Mouse (Mus musculus) neural tube, embryonic 10.5 days (tissue): ENCODE measurements around the gene Gm7075.
"Not testable (repeated sequence)": the region's sequence is repeated elsewhere in the genome, so short reads cannot be mapped to it uniquely, and the experiment has no call there.

Experiments used
- DNase-seq: peaks from one replicate; pipeline ENCODE4 v3.0.0-alpha.2; 2017; ENCODE audit warnings: low spot score; ENCODE audit errors: extremely low spot score

Gm7075 gene

GRCm38 (mm10) chr10:63422736-63422992 lies 1.1 kb upstream of the Gm7075 start:
- DNase-seq, result no peak

DNA sequence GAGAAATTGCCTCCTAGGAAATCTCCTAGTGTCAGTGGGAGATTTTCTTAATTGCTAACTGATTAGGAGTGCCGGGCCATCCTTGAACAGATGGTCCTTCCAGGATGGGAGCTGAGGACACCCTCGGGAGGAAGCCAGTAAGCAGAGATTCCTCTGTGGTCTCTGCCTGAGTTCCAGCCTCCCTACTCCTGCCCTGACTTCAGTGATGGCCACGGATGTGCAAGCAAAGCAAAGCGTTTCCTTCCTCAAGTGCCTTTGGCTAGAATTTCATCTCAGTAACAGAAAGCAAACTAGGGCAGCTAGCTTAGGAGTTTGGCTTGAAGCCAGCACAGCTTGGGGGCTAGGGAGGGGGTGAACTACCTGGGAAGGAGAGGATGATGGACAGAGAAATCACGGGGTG lies 4.5 kb downstream of the Gm7075 start:
- DNase-seq, result no peak

DNA sequence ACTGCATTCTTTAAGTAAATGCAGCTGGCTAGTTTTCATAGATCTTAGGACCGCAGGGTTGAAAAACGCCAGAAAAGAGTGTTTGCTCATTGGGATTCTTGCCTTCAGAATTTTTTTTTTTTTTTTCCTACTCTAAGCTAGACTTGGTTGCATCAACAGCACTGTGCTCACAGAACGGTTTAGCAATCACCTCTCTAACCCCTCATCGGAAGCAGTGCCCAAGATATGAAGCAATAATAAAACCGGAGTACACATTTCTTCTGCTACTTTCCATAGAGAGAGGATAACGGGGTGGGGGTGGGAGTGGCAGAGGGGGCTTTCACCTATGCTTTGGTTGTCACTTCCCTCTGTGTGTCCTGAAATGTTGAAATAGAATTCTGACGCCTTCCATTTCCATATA lies 5.7 kb downstream of the Gm7075 start:
- no peak for DNase-seq

- DNase-seq, result no peak
Measured at GRCm38 (mm10) chr10:63415287-63415686, 6.3 kb downstream of the Gm7075 start.

DNA sequence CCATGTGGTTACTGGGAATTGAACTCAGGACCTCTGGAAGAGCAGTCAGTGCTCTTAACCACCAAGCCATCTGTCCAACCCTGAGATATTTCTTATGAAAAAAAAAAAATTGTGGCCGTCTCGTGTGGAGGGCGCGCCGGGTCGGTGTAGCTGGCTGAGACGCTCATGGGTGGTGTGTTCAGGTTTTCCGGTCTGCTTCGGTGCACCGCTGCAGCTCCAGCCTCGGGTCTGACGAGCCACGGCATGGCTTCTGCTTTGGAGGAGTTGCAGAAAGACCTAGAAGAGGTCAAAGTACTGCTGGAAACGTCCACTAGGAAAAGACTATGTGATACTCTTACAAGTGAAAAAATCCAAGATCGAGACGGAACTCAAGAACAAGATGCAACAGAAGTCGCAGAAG lies 8.8 kb downstream of the Gm7075 start:
- no peak for DNase-seq

GRCm38 (mm10) chr10:63411674-63412073 lies 9.9 kb downstream of the Gm7075 start:
- DNase-seq, result not testable (repeated sequence)

DNA sequence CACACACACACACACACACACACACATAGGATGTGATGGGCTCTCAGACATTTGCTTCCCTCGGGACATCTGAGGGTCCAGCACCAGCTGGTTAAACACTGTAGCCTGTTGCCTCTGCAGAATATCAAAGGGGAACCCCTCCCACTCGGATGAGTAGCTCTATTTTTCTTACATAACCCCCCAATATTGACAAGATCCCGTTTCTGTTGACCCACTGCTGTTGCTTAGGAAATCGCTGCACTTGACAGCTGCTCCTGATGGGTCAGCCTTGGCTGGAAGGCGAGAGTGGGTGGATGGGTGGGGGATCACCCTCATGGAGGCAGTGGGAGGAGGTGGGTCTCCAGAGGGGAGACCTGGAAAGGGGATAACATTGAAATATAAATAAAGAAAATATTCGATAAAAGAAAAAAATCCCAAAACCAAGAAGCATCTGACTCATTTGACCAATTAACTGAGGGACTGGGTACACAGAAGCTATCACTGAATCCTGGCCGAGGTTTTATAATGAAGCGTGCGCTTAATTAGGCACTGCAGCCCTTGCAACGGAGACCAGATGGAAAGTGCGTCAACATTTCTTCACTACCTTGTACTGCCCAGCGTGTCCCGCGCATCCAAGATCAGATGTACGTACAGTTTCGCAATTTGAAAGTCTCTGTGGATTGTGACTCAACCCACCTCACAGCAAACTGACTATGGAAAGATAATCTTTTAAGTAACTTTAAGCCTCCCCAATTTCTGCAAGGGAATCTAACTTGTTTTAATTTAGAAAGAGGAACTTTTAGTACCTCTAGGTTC lies 11.2 kb downstream of the Gm7075 start:
- DNase-seq, result no peak

DNA sequence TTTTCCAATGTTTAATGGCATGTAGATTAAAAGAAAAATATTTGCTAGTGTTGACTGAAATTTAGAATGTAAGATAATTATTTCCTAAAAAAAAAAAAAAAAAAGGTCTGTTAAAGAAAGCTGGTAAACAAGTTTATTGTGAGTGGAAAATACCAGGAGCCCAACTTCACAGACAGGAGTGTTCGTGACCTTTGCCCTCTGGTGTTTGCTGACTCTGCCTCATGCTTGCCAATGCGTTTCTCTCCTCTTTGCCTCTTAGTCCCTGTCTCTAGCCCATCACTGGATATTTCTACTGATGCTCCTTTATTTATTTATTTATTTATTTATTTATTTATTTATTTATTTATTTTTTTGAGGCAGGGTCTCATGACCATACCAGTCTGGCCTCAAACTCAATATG lies 18.0 kb downstream of the Gm7075 start:
- DNase-seq, result no peak

DNA sequence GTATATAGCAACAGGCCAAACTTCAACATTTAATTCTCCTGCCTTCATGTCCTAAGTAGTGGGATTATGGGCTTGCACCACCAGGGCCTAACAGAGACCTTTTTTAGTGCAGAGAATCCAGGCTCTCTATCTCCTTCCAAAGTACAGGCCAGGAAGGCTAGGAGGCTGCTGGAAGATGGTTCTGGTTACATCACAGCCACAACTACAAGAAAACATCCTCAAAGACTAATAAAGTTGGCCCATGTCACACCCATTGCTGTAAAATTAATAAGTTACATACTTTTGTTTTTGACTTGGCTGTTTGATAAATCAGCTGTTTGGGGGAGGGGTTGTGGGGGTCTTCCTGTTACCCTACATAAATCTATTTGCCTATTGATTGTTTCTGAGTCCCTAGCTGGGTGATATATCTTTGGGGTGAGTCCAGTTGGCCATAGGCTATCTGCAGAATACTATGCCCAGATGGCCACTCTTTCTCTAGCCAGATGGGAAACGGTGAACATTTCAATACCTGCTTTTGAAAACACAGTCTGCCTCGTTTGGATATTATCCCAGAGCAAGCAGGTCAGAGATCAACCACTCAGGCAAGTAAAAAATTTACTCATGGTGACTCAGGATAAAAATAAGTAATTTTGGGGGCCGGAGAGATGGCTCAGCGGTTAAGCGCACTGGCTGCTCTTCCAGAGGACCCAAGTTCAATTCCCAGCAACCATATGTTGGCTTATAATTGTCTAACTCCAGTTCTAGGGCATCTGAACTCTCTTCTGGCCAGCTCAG lies 18.7 kb downstream of the Gm7075 start:
- DNase-seq, result no peak

- no peak for DNase-seq
Measured at GRCm38 (mm10) chr10:63396963-63397362, 24.6 kb downstream of the Gm7075 start.

- no peak for DNase-seq
Measured at GRCm38 (mm10) chr10:63388948-63389347, 32.6 kb downstream of the Gm7075 start.

- no peak for DNase-seq
Measured at GRCm38 (mm10) chr10:63386991-63387390, 34.6 kb downstream of the Gm7075 start.

DNA sequence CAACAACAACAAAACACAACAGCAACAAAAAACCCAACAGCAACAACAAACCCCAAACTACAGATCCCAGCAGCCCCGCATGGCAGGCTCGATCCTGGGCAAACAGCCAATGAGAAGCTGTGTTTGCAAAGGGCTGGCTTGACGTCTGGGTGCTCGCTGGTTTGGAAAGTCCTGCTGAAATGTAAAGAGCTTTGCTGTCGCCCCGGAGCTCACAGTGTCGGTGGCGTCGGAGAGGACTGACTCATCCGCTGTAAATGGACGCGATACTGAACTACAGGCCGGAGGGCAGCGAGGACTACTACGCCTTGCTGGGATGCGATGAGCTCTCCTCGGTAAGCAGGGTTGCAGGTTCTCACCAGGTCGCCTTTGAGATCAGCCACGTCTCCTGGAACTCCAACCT lies 35.1 kb downstream of the Gm7075 start:
- peak; percentile 62 for DNase-seq

DNA sequence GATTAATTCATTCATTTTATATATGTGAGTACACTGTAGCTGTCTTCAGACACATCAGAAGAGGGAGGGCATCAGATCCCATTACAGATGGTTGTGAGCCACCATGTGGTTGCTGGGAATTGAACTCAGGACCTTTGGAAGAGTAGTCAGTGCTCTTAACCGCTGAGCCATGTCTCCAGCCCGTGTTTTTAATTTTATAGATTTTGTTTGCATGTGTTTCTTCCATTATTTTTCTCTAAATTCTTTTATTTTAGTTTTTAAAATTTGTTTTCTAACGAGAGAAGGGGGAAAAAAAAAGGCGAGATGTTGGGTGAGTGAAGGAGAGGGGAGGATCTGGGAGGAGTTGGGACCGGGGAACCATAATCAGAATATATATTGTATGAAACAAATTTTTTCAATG lies 35.7 kb downstream of the Gm7075 start:
- not testable (repeated sequence) for DNase-seq

GRCm38 (mm10) chr10:63382372-63383279 lies 39.0 kb downstream of the Gm7075 start, which contains the start of gene Dnajc12:
Gene Dnajc12 (plus strand): TSS chr10:63382443.
- DNase-seq, result peak; percentile 79

DNA sequence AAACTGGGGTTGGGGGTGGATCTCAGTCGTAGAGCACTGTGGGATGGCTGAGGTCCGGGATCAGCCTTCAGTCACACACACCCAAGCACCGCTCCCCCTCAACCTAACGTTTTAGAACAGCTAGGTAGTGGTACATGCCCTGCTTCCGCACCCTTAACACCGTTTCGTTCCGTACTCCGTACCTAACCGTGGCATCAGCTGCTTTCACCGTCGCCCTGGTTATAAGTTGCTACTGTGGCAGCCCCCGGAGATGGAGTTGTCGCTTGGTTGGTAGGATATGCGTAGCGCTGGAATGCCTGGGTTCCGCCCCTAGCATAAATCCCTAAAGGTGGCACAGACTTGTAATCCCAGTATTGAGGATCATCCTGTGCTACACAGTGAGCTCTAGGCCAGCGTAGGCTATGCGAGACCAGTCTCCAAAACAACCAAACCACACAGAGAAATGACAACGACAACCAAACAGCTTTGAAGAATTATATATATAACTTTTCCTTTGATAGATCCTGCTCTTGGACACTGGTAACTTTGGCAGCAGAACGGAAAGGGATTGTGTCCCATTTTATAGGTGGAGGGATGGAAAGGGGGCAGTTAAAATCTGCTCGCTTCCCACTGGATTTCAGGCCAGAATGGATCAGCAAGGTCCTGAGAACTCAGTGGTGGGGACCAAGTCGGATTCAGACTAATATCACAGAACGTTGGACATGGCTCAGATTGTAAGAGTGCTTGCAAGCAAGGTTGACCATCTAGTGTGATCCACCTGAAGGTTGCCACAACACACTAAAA lies 39.9 kb downstream of the Gm7075 start, which contains the start of gene Sirt1:
TSS of gene Sirt1 (minus strand) at position 207 of the 783 bp plus-strand sequence.
- DNase-seq, result peak; percentile 24

- no peak for DNase-seq
Measured at GRCm38 (mm10) chr10:63378948-63379680, 42.5 kb downstream of the Gm7075 start.

DNA sequence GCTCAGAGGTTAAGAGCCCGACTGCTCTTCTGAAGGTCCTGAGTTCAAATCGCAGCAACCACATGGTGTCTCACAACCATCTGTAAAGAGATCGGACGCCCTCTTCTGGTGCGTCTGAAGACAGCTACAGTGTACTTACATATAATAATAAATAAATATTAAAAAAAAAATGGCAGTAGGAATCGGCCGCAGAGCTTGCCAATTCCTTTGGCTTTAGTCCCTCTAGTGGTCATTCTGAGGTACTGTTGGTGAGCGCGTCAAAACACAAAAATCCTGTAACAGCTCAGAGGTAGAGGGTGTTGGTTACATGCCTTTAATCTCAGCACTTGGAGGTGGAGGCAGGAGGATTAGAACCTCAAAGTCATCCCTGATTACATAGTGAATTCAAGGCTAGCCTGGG lies 44.1 kb downstream of the Gm7075 start:
- DNase-seq, result peak; percentile 56

- no peak for DNase-seq
Measured at GRCm38 (mm10) chr10:63376303-63376702, 45.3 kb downstream of the Gm7075 start.
